Mouse (Mus musculus) midbrain, embryonic 11.5 days (tissue): ENCODE data around the gene Msi1. TPM values are rescaled to one million over a fixed set of nuclear protein-coding genes. Genes with fewer than 3 reads are reported as not detected.
A peak's percentile ranks its signal among the peaks of the same experiment; 100 is the strongest.

ENCODE experiments used
- ATAC-seq: fragments of 200-750 bp; cut with Nextera tagmentation; 2 replicates; pipeline ENCODE4 v1.8.0; 2017; ENCODE audit warnings: moderate TSS enrichment, moderate library complexity; ENCODE audit not compliant: low FRiP score
- DNase-seq: peaks from one replicate; pipeline ENCODE4 v3.0.0; 2015; ENCODE audit warnings: low spot score; ENCODE audit errors: missing footprints
- H3K27ac ChIP-seq: fragments of 300-500 bp; sonication (generic); 2 replicates; pipeline ENCODE4 v1.5.1; 2014; ENCODE audit warnings: low read depth, low read length
- H3K27me3 ChIP-seq: fragments of 300-500 bp; sonication (generic); 2 replicates; pipeline ENCODE4 v1.6.1; 2014; ENCODE audit warnings: mild to moderate bottlenecking, low read length, moderate library complexity, mixed read lengths; ENCODE audit not compliant: control insufficient read depth, insufficient read depth
- H3K36me3 ChIP-seq: fragments of 300-500 bp; sonication (generic); 2 replicates; pipeline ENCODE4 v1.6.1; 2014; ENCODE audit warnings: mild to moderate bottlenecking, low read length, moderate library complexity, mixed read lengths; ENCODE audit not compliant: control insufficient read depth, insufficient read depth
- H3K4me1 ChIP-seq: fragments of 300-500 bp; sonication (generic); 2 replicates; pipeline ENCODE4 v1.6.1; 2014; ENCODE audit warnings: low read length; ENCODE audit not compliant: control insufficient read depth, insufficient read depth
- H3K4me2 ChIP-seq: fragments of 300-500 bp; sonication (generic); 2 replicates; pipeline ENCODE4 v1.6.1; 2014; ENCODE audit warnings: mild to moderate bottlenecking, moderate library complexity
- H3K4me3 ChIP-seq: fragments of 300-500 bp; sonication (generic); 2 replicates; pipeline ENCODE4 v1.5.1; 2014; ENCODE audit warnings: low read depth, low read length
- H3K9ac ChIP-seq: fragments of 300-500 bp; sonication (generic); 2 replicates; pipeline ENCODE4 v1.6.1; 2014; ENCODE audit warnings: low read length
- H3K9me3 ChIP-seq: fragments of 300-500 bp; sonication (generic); 2 replicates; pipeline ENCODE4 v1.6.1; 2016; ENCODE audit warnings: low read length; ENCODE audit not compliant: control insufficient read depth
- WGBS: fragments of 180-500 bp; shearing (Covaris S2); extraction: QIAGEN DNeasy Blood & Tissue Kit; methylation state at CpG from one replicate; pipeline ENCODE4 v1.1.7; 2014; 5-methylcytosine and 5-hydroxymethylcytosine counted together
- polyA plus RNA-seq: library from polyadenylated mRNA; unstranded; fragments of >200 nt; fragmentation: Nextera tagmentation; extraction: Ambion mirVana; gene quantifications from 2 replicates; pipeline ENCODE4 v1.2.1, GENCODE M21; 2014

Msi1 gene
- polyA plus RNA-seq, 1 experiment from 2014 or later, result 227 TPM

DNA sequence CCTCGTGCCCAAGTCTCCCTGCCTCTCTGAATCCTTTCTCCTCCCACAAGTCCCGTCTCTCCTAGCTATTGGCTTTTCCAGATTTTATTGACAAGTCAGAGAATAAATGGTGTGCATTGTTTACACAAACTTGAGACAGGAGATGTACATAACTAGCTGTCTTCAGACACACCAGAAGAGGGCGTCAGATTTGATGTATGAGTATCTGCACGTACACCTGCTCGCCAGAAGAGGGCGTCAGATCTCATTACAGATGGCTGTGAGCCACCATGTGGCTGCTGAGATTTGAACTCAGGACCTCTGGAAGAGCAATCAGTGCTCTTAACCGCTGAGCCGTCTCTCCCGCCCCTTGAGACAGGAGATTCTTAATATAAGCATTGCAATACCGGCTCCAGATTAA is 43.8 kb downstream of the Msi1 start:
- no peaks in the 10 kb centered on the region for H3K36me3 ChIP-seq
- H3K9me3 ChIP-seq, result no peaks in the 10 kb centered on the region
- DNase-seq (no peak), ATAC-seq (no peak)
- no peak overlapping the region for H3K4me2 ChIP-seq
- no peak overlapping the region for H3K9ac ChIP-seq
- peaks cover 5% of the 10 kb centered on the region for H3K4me1 ChIP-seq
- no peak overlapping the region for H3K27ac ChIP-seq
- 78% methylated on average over 10 of the region's 10 CpGs for WGBS
- H3K4me3 ChIP-seq, result no peak overlapping the region
- H3K27me3 ChIP-seq, result no peaks in the 10 kb centered on the region

DNA sequence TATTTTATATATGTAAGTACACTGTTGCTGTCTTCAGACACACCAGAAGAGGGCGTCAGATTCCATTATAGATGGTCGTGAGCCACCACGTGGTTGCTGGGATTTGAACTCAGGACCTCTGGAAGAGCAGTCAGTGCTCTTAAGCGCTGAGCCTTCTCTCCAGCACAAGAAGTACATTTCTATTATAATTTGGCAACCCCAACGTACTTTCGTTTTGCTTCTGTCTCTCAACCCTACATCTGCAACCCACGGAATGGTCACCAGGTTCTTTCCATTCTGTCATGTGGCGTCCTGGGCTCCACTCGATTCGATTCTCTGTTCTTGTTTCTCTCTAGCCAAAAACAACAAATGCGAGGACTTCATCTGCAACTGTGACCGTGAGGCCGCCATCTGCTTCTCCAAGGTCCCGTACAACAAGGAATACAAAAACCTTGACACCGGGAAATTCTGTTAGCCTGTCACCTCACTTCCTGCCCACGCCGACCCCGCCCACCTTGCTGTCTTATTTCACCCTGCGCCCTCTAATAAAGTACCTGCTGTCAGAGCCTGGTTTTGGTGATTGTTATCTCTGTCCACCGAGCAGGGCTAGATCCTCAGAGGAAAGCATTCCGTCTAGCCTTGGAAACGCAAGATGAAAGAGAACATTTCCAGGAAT is 44.9 kb downstream of the Msi1 start:
- Histone ChIP-seq H3K27me3 (no peaks in the 10 kb centered on the region; the same call in 1 of the 2 replicates), H3K4me3 (no peak overlapping the region), H3K4me1 (peaks cover 5% of the 10 kb centered on the region), H3K36me3 (no peaks in the 10 kb centered on the region), H3K9me3 (no peaks in the 10 kb centered on the region), H3K27ac (no peak overlapping the region), H3K4me2 (no peak overlapping the region), H3K9ac (no peak overlapping the region)
- ATAC-seq (no peak), DNase-seq (no peak)
- 79% methylated on average over 22 of the region's 22 CpGs for WGBS

GRCm38 (mm10) chr5:115475337-115476106 is 46.1 kb downstream of the Msi1 start:
- peak; percentile 92 for DNase-seq
- 5% methylated on average over 22 of the region's 22 CpGs for WGBS
- Histone ChIP-seq H3K4me3 (peak overlapping the region; percentile 22), H3K4me1 (peaks cover 5% of the 10 kb centered on the region), H3K9me3 (no peaks in the 10 kb centered on the region), H3K27ac (no peak overlapping the region), H3K36me3 (no peaks in the 10 kb centered on the region), H3K9ac (peak overlapping the region; percentile 31; the same call in 1 of the 2 replicates), H3K4me2 (peak overlapping the region; percentile 39), H3K27me3 (peaks cover 7% of the 10 kb centered on the region)
- peak; percentile 82 for ATAC-seq

DNA sequence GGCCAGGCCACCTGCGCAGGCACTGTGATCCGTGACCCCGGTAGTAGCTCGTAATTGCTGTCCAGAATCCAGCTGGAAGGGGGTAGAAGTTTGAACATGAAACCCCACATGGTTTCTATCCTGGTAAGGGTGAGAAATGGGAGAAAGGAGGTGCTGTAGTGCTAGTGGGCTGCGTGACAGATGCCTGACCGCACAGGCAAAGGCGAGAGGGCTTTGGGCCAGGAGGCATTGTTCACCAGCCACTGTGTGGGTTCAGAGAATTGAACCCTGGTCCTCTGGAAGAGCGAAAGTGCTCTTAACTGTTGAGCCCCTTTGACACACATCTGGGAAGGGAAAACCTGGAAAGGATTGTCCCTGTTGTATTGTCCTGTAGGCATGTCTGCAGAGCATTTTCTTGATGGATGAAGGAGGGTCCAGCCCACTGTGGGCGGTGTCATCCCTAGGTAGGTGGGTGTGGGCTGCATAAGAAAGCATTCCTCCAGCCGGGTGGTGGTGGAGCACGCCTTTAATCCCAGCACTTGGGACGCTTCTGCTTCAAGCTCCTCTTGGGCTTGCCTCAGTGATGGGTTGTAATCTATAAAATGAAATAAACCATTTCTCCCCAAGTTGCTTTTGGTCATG is 46.8 kb downstream of the Msi1 start:
- Histone ChIP-seq H3K4me1 (peaks cover 5% of the 10 kb centered on the region), H3K4me2 (peak overlapping the region; percentile 39), H3K36me3 (no peaks in the 10 kb centered on the region), H3K9me3 (no peaks in the 10 kb centered on the region), H3K27ac (no peak overlapping the region), H3K4me3 (peak overlapping the region; percentile 22; the same call in 1 of the 2 replicates), H3K9ac (0 out of 2 replicates have a peak overlapping the region, but pooled peaks have one; percentile 6), H3K27me3 (peaks cover 10% of the 10 kb centered on the region)
- peak; percentile 87 for DNase-seq
- peak; percentile 52; the same call in 1 of the 2 replicates for ATAC-seq
- 31% methylated on average over 12 of the region's 12 CpGs for WGBS

- Histone ChIP-seq H3K4me3 (no peak overlapping the region), H3K36me3 (no peaks in the 10 kb centered on the region), H3K9ac (no peak overlapping the region), H3K27ac (no peak overlapping the region), H3K27me3 (peaks cover 12% of the 10 kb centered on the region), H3K9me3 (no peaks in the 10 kb centered on the region), H3K4me2 (no peak overlapping the region), H3K4me1 (peaks cover 16% of the 10 kb centered on the region)
- peak; percentile 83 for DNase-seq
- no peak for ATAC-seq
- WGBS, result 30% methylated on average over 15 of the region's 15 CpGs
Measured at GRCm38 (mm10) chr5:115479561-115479960, 50.2 kb downstream of the Msi1 start.

- Histone ChIP-seq H3K9me3 (no peaks in the 10 kb centered on the region), H3K9ac (no peak overlapping the region), H3K4me1 (peaks cover 16% of the 10 kb centered on the region), H3K27me3 (peaks cover 12% of the 10 kb centered on the region), H3K36me3 (no peaks in the 10 kb centered on the region), H3K27ac (no peak overlapping the region), H3K4me3 (no peak overlapping the region), H3K4me2 (peak overlapping the region; percentile 27; the same call in 1 of the 2 replicates)
- 12% methylated on average over 27 of the region's 27 CpGs for WGBS
- no peak for ATAC-seq
- no peak for DNase-seq
Measured at GRCm38 (mm10) chr5:115480101-115480500, 50.7 kb downstream of the Msi1 start.

DNA sequence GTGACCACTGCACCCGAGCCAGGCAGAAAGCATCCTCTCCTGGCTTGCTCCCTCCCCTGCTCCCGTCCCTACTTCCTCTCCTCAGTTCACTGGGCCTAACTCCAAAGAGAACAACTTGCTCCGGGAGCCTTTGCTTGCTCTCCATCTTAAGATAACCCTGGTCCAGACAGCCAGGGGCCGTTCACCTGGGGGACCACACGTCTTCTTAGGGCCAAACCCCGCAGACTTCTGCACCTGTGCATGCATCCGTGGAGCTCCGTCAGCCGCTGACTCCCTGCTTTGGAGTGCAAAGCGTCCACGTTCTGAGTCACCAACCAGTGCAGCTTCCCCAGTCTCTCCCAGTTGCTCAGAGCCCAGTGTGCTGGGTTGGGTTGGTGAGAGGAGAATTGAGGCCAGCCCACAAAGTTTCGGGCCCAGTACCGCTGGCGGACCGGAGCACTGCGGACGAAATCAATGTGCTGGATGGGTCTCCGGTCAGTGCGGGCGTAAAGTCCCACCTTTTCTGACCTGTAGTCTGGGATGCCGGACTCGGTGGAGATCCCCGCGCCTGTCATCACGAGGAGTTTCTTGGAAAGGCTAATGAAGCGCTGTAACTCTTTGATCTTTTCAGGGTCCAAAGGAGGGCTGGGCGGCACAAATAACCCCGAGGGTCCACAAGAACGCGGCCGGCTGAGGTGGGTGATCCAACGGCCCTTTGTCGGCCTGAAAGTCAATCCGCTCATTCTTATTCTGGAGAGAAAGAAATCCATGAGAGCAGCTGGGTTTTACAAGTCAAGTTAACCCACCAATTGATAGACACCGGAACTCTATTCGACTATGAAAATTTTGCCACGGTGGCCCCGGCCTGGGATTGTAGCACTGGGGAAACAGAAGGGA is 53.2 kb downstream of the Msi1 start:
- Histone ChIP-seq H3K36me3 (no peaks in the 10 kb centered on the region), H3K9ac (peak overlapping the region; percentile 41; the same call in 1 of the 2 replicates), H3K4me2 (peak overlapping the region; percentile 28), H3K4me3 (peak overlapping the region; percentile 14; the same call in 1 of the 2 replicates), H3K27ac (no peak overlapping the region), H3K27me3 (peaks cover 12% of the 10 kb centered on the region), H3K4me1 (peaks cover 11% of the 10 kb centered on the region), H3K9me3 (no peaks in the 10 kb centered on the region)
- WGBS, result 20% methylated on average over 38 of the region's 38 CpGs
- DNase-seq (peak; percentile 93), ATAC-seq (no peak)

- no peaks in the 10 kb centered on the region for H3K9me3 ChIP-seq
- no peaks in the 10 kb centered on the region for H3K36me3 ChIP-seq
- WGBS, result 20% methylated on average over 6 of the region's 6 CpGs
- H3K27ac ChIP-seq, result no peak overlapping the region
- H3K27me3 ChIP-seq, result peaks cover 12% of the 10 kb centered on the region
- H3K4me3 ChIP-seq, result no peak overlapping the region
- peak overlapping the region; percentile 28; the same call in 1 of the 2 replicates for H3K4me2 ChIP-seq
- ATAC-seq (no peak), DNase-seq (peak; percentile 87)
- H3K4me1 ChIP-seq, result peaks cover 11% of the 10 kb centered on the region
- H3K9ac ChIP-seq, result no peak overlapping the region; the same call in 1 of the 2 replicates
Measured at GRCm38 (mm10) chr5:115483385-115483784, 54.0 kb downstream of the Msi1 start.
